Mouse (Mus musculus) layer of hippocampus, postnatal 10 days (tissue): ENCODE measurements at regions not wholly inside any gene's neighbourhood (a gene's known extent, or its start where the extent isn't known, plus 50 kb on each side); places are given as distances from the start of the nearest gene placed in this dataset.

ENCODE experiments used
- DNase-seq, 2 experiments: peaks; one replicate each; pipeline ENCODE4 v3.0.0; 2021; ENCODE audit warnings: low spot score in 2 of 2

- DNase-seq: peak in 1 of 2 experiments; percentile 30
Observed at GRCm38 (mm10) chr2:128217784-128218467, 92.1 kb downstream of the Bcl2l11 start.

- no peak for DNase-seq
Observed at GRCm38 (mm10) chr2:128218961-128219360, 93.1 kb downstream of the Bcl2l11 start.

GRCm38 (mm10) chr2:128221055-128221454, 95.2 kb downstream of the Bcl2l11 start:
- DNase-seq: no peak

GRCm38 (mm10) chr2:128221657-128222056, 95.8 kb downstream of the Bcl2l11 start:
- DNase-seq: no peak

- no peak for DNase-seq
Observed at GRCm38 (mm10) chr2:128226465-128227047, 100.7 kb downstream of the Bcl2l11 start.

- no peak for DNase-seq
Observed at GRCm38 (mm10) chr2:128229730-128230129, 103.9 kb downstream of the Bcl2l11 start.

- DNase-seq: no peak
Observed at GRCm38 (mm10) chr2:128230921-128231320, 105.1 kb downstream of the Bcl2l11 start.

- no peak for DNase-seq
Observed at GRCm38 (mm10) chr2:128231338-128231737, 105.5 kb downstream of the Bcl2l11 start.

GRCm38 (mm10) chr2:128232027-128232426, 106.2 kb downstream of the Bcl2l11 start:
- DNase-seq: no peak

- DNase-seq: peak in 1 of 2 experiments; percentile 15
Observed at GRCm38 (mm10) chr2:128235127-128235526, 109.3 kb downstream of the Bcl2l11 start.

GRCm38 (mm10) chr2:128239451-128239850, 113.6 kb downstream of the Bcl2l11 start:
- no peak for DNase-seq

GRCm38 (mm10) chr2:128240054-128240453, 114.2 kb downstream of the Bcl2l11 start:
- DNase-seq: no peak

- DNase-seq: no peak
Observed at GRCm38 (mm10) chr2:128240536-128241279, 114.9 kb downstream of the Bcl2l11 start.

GRCm38 (mm10) chr2:128241280-128241665, 115.4 kb downstream of the Bcl2l11 start:
- no peak for DNase-seq

- DNase-seq: peak; percentile 62 to 72
Observed at GRCm38 (mm10) chr2:128245544-128245943, 119.7 kb downstream of the Bcl2l11 start.

GRCm38 (mm10) chr2:128247967-128248366, 122.1 kb downstream of the Bcl2l11 start:
- DNase-seq: no peak

- no peak for DNase-seq
Observed at GRCm38 (mm10) chr2:128249188-128249587, 123.3 kb downstream of the Bcl2l11 start.

GRCm38 (mm10) chr2:128249607-128250006, 123.8 kb downstream of the Bcl2l11 start:
- DNase-seq: no peak

GRCm38 (mm10) chr2:128250841-128251240, 125.0 kb downstream of the Bcl2l11 start:
- no peak for DNase-seq

GRCm38 (mm10) chr2:128256651-128257050, 130.8 kb downstream of the Bcl2l11 start:
- no peak for DNase-seq

GRCm38 (mm10) chr2:128257262-128257661, 131.4 kb downstream of the Bcl2l11 start:
- no peak for DNase-seq

- DNase-seq: no peak
Observed at GRCm38 (mm10) chr2:128263880-128264279, 138.0 kb downstream of the Bcl2l11 start.
